Mouse (Mus musculus): ENCODE results near the gene Ss18l2. TPM values are rescaled to one million over a fixed set of nuclear protein-coding genes. Genes with fewer than 3 reads are reported as not detected.

The Ss18l2 gene
- polyA plus RNA-seq, 1 experiment from 2014 or later: 159 TPM

- H3K9ac ChIP-seq: no peak overlapping the region
- no peaks in the 10 kb centered on the region for H3K27me3 ChIP-seq
- no peak for ATAC-seq
- 92% methylated on average over 8 of the region's 8 CpGs for WGBS
- H3K4me3 ChIP-seq: no peak overlapping the region
- H3K27ac ChIP-seq: no peak overlapping the region
- no peaks in the 10 kb centered on the region for H3K9me3 ChIP-seq (replicated peaks)
- peaks cover 12% of the 10 kb centered on the region for H3K36me3 ChIP-seq (ENCODE audit: poor library complexity, severe bottlenecking)
- 0 out of 2 replicates have a peak, but pooled peaks cover 5% of the 10 kb centered on the region for H3K4me1 ChIP-seq
- H3K4me2 ChIP-seq: no peak overlapping the region
These were observed 32.7 kb upstream of the Ss18l2 start for GRCm38 (mm10) chr9:121677476-121677875.

DNA sequence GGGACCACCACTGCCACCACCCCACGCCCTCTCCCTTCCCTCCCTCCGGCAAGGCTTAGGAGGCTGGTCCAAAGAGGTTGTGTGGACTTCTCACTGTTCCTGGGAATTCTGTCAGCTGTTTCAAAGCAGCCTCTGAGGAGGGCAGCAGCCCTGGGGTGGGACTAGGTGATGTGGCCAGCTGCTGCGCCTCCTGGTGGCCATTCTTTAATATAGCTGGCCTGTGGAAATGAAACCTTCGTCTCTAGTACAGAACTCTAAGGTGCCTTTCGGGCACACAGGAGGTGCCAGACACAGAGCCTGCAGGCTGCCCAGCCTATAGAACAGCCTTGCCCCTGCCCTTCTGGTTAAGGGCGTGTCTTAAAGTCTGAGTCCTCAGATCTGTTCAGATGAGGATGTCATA lies 30.6 kb upstream of the Ss18l2 start:
- Histone ChIP-seq H3K4me3 (no peak overlapping the region), H3K9ac (no peak overlapping the region), H3K4me2 (no peak overlapping the region), H3K4me1 (0 out of 2 replicates have a peak, but pooled peaks cover 5% of the 10 kb centered on the region), H3K36me3 (ENCODE audit: poor library complexity, severe bottlenecking) (peaks cover 30% of the 10 kb centered on the region), H3K27ac (no peak overlapping the region), H3K27me3 (no peaks in the 10 kb centered on the region), H3K9me3 (replicated peaks) (no peaks in the 10 kb centered on the region)
- 22% methylated on average over 6 of the region's 6 CpGs for WGBS
- ATAC-seq: peak; percentile 79

- Histone ChIP-seq H3K9ac (no peak overlapping the region), H3K9me3 (replicated peaks) (no peaks in the 10 kb centered on the region), H3K4me2 (no peak overlapping the region), H3K4me1 (0 out of 2 replicates have a peak, but pooled peaks cover 5% of the 10 kb centered on the region), H3K36me3 (ENCODE audit: poor library complexity, severe bottlenecking) (peaks cover 46% of the 10 kb centered on the region), H3K4me3 (no peak overlapping the region), H3K27me3 (no peaks in the 10 kb centered on the region), H3K27ac (no peak overlapping the region)
- ATAC-seq: no peak
- WGBS: 86% methylated on average over 8 of the region's 8 CpGs
These were observed 28.9 kb upstream of the Ss18l2 start for GRCm38 (mm10) chr9:121681191-121681590.

DNA sequence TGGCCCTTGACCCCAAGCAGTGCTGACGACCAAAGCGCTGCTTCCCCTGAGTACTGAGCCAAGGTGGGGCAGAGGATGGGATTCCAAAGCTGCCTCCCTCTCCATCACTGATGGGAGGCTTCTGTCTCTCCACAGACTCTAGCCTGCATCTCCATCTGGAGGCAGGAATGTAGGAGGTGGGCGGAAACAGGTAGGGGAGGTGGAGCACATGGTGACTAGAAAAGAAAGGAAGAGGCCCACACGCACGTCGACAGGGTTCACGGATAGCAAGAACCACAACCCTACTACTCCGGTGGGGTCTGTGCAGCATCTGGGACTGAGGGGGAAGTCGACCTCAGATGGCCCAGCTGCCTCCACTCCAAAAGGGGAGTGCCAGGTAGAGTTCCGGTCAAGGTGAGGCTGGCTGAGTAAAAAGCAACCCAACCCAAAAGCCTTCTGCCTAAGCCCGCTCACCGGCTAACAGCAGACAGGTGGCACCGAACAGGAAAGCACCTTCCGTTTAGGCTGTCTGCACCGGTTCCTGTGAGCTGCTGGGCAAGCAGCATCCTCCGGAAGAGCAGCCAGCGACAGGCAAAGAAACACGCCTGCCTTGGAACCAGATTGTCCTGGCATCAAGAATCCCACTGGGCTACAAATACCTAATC lies 28.0 kb upstream of the Ss18l2 start:
- H3K36me3 ChIP-seq (ENCODE audit: poor library complexity, severe bottlenecking): peaks cover 51% of the 10 kb centered on the region
- ATAC-seq: no peak
- WGBS: 81% methylated on average over 18 of the region's 18 CpGs
- H3K9ac ChIP-seq: no peak overlapping the region
- no peak overlapping the region for H3K4me2 ChIP-seq
- H3K4me3 ChIP-seq: no peak overlapping the region
- H3K4me1 ChIP-seq: 0 out of 2 replicates have a peak, but pooled peaks cover 5% of the 10 kb centered on the region
- H3K27ac ChIP-seq: no peak overlapping the region
- no peaks in the 10 kb centered on the region for H3K9me3 ChIP-seq (replicated peaks)
- no peaks in the 10 kb centered on the region for H3K27me3 ChIP-seq

- no peak overlapping the region for H3K9ac ChIP-seq
- 81% methylated on average over 7 of the region's 7 CpGs for WGBS
- no peak overlapping the region for H3K4me2 ChIP-seq
- peaks cover 71% of the 10 kb centered on the region for H3K36me3 ChIP-seq (ENCODE audit: poor library complexity, severe bottlenecking)
- H3K9me3 ChIP-seq (replicated peaks): no peaks in the 10 kb centered on the region
- H3K4me1 ChIP-seq: peaks cover 4% of the 10 kb centered on the region
- no peak overlapping the region for H3K4me3 ChIP-seq
- no peak overlapping the region for H3K27ac ChIP-seq
- ATAC-seq: no peak
- no peaks in the 10 kb centered on the region for H3K27me3 ChIP-seq
These were observed 25.4 kb upstream of the Ss18l2 start for GRCm38 (mm10) chr9:121684702-121685101.

- H3K4me1 ChIP-seq: peaks cover 17% of the 10 kb centered on the region
- no peak overlapping the region for H3K9ac ChIP-seq
- H3K4me2 ChIP-seq: peak overlapping the region; percentile 36
- peak overlapping the region; percentile 80 for H3K27ac ChIP-seq
- no peak overlapping the region for H3K4me3 ChIP-seq
- ATAC-seq: peak; percentile 92
- H3K27me3 ChIP-seq: no peaks in the 10 kb centered on the region
- no peaks in the 10 kb centered on the region for H3K9me3 ChIP-seq (replicated peaks)
- H3K36me3 ChIP-seq (ENCODE audit: poor library complexity, severe bottlenecking): peaks cover 77% of the 10 kb centered on the region
- WGBS: 54% methylated on average over 15 of the region's 15 CpGs
These were observed 19.9 kb upstream of the Ss18l2 start for GRCm38 (mm10) chr9:121690200-121690651.

DNA sequence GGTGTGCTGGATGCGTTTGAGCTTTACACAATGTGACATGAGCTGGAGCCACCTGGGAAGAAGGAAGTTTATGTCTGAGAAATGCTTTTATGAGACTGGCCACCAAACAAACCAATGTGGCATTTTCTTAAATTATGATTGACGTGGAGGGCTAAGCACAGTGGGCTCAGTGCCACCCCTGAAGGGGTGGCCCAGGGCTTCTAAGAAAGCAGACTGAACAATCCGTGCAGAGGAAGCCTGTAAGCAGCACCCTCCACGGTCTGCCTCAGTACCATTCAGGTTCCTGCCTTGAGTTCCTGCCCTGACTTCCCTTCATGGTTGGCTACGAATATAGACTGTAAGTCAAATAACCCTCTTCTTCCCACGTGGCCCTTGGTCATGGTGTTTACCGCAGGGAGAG lies 19.4 kb upstream of the Ss18l2 start:
- H3K4me2 ChIP-seq: peak overlapping the region; percentile 36; the same call in 1 of the 2 replicates
- no peaks in the 10 kb centered on the region for H3K9me3 ChIP-seq (replicated peaks)
- H3K27me3 ChIP-seq: no peaks in the 10 kb centered on the region
- H3K4me3 ChIP-seq: no peak overlapping the region
- WGBS: 90% methylated on average over 7 of the region's 7 CpGs
- ATAC-seq: peak; percentile 56; the same call in 1 of the 2 replicates
- H3K4me1 ChIP-seq: peaks cover 17% of the 10 kb centered on the region
- no peak overlapping the region for H3K9ac ChIP-seq
- peak overlapping the region; percentile 80 for H3K27ac ChIP-seq
- H3K36me3 ChIP-seq (ENCODE audit: poor library complexity, severe bottlenecking): peaks cover 77% of the 10 kb centered on the region

DNA sequence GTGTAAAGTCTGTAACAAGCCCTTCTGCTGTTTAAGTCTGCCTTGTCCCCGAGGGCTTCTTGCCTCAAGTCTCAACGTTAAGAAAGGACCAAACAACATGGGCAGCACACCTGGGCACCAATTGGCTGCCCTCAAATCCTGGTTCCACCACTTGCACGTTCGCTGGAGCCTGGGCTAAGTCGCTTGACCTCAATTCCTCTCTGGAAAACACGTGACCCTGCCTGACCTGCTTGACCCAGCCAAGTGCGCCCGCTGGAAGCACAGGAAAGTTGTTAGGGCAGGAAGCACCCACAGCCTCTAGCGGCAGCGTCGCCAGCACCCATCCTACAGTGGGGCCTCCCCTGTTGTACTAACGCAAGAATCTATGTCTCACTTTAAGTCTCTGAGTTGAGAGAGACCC lies 15.4 kb upstream of the Ss18l2 start:
- no peak for ATAC-seq
- Histone ChIP-seq H3K27ac (no peak overlapping the region), H3K9ac (no peak overlapping the region), H3K27me3 (no peaks in the 10 kb centered on the region), H3K4me1 (peaks cover 14% of the 10 kb centered on the region), H3K9me3 (replicated peaks) (peaks cover 9% of the 10 kb centered on the region), H3K4me2 (no peak overlapping the region), H3K4me3 (no peak overlapping the region), H3K36me3 (ENCODE audit: poor library complexity, severe bottlenecking) (peaks cover 79% of the 10 kb centered on the region)
- WGBS: 87% methylated on average over 12 of the region's 12 CpGs

DNA sequence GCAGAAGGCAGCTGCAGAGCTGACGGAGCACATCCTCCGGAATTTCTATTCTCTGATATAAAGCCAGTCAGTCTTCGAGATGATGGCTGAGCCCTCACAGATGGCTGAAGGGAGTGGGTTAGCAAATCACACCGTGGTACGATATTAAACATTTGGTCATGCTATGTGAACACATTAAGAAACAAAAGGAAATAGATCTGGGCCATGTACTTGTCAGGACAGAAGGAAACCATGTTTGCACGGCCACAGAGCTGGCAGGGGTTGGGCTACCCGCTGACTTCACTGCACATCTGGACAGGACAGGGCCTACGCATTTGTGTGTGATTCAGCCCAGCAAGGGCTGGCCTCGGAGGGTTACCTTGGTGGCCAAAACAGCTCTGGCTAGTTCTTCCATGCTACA lies 13.5 kb upstream of the Ss18l2 start:
- Histone ChIP-seq H3K4me1 (no peaks in the 10 kb centered on the region), H3K4me3 (no peak overlapping the region), H3K4me2 (no peak overlapping the region), H3K9me3 (replicated peaks) (peaks cover 9% of the 10 kb centered on the region), H3K27ac (no peak overlapping the region), H3K36me3 (ENCODE audit: poor library complexity, severe bottlenecking) (peaks cover 71% of the 10 kb centered on the region), H3K27me3 (no peaks in the 10 kb centered on the region), H3K9ac (no peak overlapping the region)
- no peak for ATAC-seq
- WGBS: 96% methylated on average over 9 of the region's 9 CpGs

DNA sequence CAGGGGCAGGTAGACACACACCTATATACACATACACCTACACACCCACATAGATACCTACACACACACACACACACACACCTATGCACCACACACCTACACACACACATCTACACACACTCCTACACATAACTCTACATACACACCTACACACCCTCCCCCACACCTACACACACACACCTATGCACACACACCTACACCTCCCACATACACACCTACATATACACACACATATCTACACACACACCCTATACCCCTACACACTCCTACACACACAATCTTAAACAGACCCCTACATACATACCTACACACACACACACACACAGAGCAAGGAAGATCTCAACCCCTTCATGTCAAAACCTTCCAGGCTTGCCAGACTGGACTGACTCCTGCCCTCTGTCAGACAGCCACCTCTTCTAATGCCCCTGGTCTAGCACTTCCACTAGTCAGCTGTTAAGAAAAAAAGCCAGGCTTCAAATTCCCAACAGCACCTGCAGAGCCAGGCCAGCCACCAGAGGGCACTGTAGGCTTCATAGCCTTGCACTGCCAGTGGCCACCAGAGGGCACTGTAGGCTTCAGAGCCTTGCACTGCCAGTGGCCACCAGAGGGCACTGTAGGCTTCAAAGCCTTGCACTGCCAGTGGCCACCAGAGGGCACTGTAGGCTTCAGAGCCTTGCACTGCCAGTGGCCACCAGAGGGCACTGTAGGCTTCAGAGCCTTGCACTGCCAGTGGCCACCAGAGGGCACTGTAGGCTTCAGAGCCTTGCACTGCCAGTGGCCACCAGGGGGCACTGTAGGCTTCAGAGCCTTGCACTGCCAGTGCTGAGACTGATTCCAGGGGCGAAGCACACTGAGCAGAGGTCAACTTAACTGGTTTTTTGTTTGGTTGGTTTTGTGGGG lies 12.7 kb upstream of the Ss18l2 start:
- Histone ChIP-seq H3K36me3 (ENCODE audit: poor library complexity, severe bottlenecking) (peaks cover 64% of the 10 kb centered on the region), H3K4me3 (no peak overlapping the region), H3K27me3 (no peaks in the 10 kb centered on the region), H3K4me2 (no peak overlapping the region), H3K4me1 (no peaks in the 10 kb centered on the region), H3K27ac (no peak overlapping the region), H3K9ac (no peak overlapping the region), H3K9me3 (replicated peaks) (peaks cover 9% of the 10 kb centered on the region)
- WGBS: 96% methylated on average over 1 of the region's 1 CpGs
- ATAC-seq: peak; percentile 50; the same call in 1 of the 2 replicates

GRCm38 (mm10) chr9:121704261-121704645 lies 5.9 kb upstream of the Ss18l2 start:
- WGBS: 37% methylated on average over 11 of the region's 11 CpGs
- H3K27ac ChIP-seq: no peak overlapping the region
- no peaks in the 10 kb centered on the region for H3K27me3 ChIP-seq
- peak overlapping the region; percentile 94 for H3K4me2 ChIP-seq
- peaks cover 9% of the 10 kb centered on the region for H3K36me3 ChIP-seq (ENCODE audit: poor library complexity, severe bottlenecking)
- H3K9me3 ChIP-seq (replicated peaks): no peaks in the 10 kb centered on the region
- peak overlapping the region; percentile 86 for H3K4me3 ChIP-seq
- no peak for ATAC-seq
- peaks cover 21% of the 10 kb centered on the region for H3K4me1 ChIP-seq
- peak overlapping the region; percentile 86 for H3K9ac ChIP-seq
